Mouse (Mus musculus): ENCODE measurements around the gene Myh3.

GRCm38 (mm10) chr11:67039799-67040198 is 38.3 kb upstream of the Myh3 start:
- TF ChIP-seq CTCF (conservative IDR thresholded peaks at IDR 0.05; ENCODE audit: insufficient read depth, insufficient read length, low read depth, low read length) = peak; percentile 22; the same call in 1 of the 2 replicates
- TF ChIP-seq POLR2A (IDR thresholded peaks at IDR 0.05; ENCODE audit: low read depth, low read length) = no peak
